Mouse (Mus musculus): ENCODE measurements around the gene Rer1. TPM values are rescaled to one million over a fixed set of nuclear protein-coding genes. Genes with fewer than 3 reads are reported as not detected.

Gene Rer1
- 10 to 100 TPM; 54.8 to 59.3 TPM for total RNA-seq (2021)
- long read RNA-seq, experiment 1, transcript Rer1-203 (8 exons, 1,803 nt): minor isoform, 16 of 147 reads
- long read RNA-seq, experiment 1, transcript Rer1-201 (7 exons, 1,596 nt): major isoform, 104 of 147 reads
- long read RNA-seq, experiment 1, partial matches to known transcripts: 18 of 147 reads
- long read RNA-seq, experiment 1, other reads (novel, unspliced or antisense): 9 of 147 reads
- long read RNA-seq, experiment 2, transcript Rer1-203 (8 exons, 1,803 nt): minor isoform, 22 of 131 reads
- long read RNA-seq, experiment 2, transcript Rer1-201 (7 exons, 1,596 nt): major isoform, 80 of 131 reads
- long read RNA-seq, experiment 2, partial matches to known transcripts: 22 of 131 reads
- long read RNA-seq, experiment 2, other reads (novel, unspliced or antisense): 7 of 131 reads

DNA sequence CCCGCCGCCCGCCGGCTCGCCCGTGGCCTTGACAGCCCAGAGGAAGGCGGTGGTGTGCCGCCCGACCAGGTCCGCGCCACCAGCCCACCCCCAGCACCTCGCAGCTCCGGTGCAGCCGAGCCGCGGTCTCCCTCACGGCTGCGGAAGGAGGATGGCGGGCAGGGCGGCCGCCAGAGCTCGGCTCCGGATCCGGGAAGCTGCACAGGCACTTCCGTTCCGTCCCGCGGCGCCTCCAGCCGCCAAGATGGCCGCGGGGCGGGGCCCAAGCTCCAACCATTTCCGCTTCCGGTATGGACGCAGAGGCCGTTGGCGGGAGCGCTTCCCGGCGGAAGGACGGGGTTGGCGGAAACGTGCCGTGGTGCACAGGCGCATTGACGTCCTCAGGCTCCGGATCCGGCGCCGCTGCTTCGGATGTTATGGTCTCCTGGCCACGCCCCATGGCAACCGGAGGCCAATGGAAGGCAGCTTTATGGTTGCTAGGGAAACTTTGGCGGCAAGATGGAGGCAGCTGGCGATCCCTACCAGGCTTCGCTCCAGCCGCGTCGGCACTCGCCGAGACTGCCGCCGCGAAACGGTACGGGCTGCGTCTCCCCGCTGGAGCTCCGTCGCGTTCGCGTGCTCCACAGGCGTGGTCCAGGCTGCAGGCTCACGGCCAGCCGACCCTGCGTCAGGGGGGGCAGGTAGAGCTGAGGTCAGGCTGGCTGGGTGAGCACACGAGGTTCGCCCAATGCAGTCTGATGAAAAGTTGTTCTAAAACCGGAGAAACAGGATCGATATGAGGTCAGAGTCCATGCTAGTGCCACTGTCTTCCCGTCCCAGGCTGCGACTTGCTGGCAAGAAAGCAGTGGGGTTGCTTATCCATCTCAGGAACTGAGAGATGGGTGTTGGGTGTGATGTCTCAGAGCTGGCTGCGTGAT is at the start of gene Rer1, which contains the start of gene Morn1:
Gene Rer1, minus strand, starts transcription at position 275 of the 917 bp plus-strand sequence.
Gene Morn1, plus strand, starts transcription at position 470 of the 917 bp plus-strand sequence.
- Histone ChIP-seq H3K4me3 (peak within 1 kb of the TSS; percentile 93), H3K27ac (peak within 1 kb of the TSS; percentile 95)
- no peak for TF ChIP-seq CTCF (IDR thresholded peaks at IDR 0.05)
- DNase-seq: peak; percentile 100
- intact Hi-C loops (cut with DNase I): no loop called here

DNA sequence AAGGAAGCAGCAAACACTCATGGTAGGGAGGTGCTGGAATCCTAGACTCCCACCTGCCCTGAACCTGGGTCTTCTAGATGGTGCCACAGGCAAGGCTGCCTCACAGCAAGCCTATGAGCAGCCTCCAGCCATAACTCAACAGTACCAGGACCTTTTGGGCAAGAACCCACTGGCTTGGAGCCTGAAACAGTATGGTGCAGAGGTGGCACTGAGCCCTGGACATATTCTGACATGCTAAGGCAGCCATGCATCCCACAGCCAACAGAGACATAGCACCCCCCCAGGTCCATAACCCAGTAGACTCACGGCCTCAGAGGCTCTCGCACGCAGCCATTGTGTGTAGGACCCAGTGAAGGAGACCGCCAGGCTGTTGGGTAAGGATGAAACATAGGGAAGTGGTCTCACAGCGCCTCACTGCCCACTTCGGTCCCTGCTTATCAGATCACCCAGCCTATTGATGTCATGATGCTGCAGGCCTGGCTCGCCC is 48.5 kb upstream of the Rer1 start:
- TF ChIP-seq CTCF (IDR thresholded peaks at IDR 0.05): no peak
- intact Hi-C loops (cut with DNase I): no loop called here
- peak overlapping the region; percentile 71 for H3K27ac ChIP-seq
- no peak overlapping the region for H3K4me3 ChIP-seq
- no peak for DNase-seq

DNA sequence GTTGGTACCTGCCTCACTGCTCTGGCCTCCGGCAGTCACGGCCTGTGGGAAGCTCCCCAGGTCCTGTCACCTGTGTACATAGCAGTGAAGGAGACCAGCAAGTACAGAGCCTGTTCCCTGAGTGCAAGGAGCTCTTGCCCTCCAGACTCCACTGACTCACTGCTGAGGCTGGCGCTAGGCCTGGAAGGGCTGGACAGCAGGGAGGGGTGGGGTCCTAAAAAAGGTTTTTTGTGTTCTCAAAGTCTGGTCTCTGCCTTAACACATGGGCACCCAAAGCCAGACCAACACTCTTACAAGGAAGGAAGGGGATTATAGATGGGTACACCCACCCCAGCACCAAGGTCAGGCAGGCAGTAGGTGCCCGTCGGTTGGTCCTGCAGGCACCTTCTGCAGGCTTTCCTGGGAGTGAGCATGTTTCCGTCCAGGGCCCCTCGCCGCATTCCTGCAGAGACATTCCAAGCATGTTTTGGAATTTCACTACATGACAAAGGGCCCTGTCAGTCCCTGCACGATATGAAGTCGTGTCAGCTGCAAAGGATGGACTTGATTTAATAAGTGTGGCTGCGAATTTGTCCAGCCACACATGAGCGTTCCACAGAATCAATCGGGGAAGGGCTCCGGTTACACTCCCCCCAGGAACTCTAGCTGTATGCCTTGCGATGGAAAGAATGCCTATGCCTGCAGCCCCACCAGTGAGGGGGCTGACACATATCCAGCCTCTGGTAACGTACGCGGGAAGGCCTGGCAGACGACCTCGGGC is 47.7 kb upstream of the Rer1 start:
- intact Hi-C loops (cut with DNase I): no loop called here
- TF ChIP-seq CTCF (IDR thresholded peaks at IDR 0.05): no peak
- peak; percentile 70 for DNase-seq
- peak overlapping the region; percentile 71 for H3K27ac ChIP-seq
- no peak overlapping the region for H3K4me3 ChIP-seq

DNA sequence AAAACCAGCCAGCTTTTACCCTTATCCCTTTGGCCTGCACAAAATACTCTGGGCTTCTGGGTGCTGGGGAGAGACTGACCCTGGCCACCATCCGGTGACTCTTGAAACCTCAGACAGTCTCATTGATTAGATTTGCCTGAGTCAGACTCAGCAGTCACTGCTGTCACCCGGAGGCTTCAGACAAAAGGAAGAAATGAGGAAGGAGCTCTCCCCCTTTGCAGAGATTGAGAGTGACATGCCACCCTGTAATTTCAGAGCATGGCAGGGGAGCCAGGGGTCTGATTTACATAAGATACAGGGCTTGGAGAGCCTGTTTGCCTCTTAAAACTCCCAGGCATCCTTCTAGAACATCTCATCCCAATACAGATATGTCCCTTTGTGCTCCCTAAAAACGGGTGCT is 47.0 kb upstream of the Rer1 start:
- Histone ChIP-seq H3K27ac (peak overlapping the region; percentile 71), H3K4me3 (no peak overlapping the region)
- TF ChIP-seq CTCF (IDR thresholded peaks at IDR 0.05): no peak
- intact Hi-C loops (cut with DNase I): no loop called here
- DNase-seq: no peak

DNA sequence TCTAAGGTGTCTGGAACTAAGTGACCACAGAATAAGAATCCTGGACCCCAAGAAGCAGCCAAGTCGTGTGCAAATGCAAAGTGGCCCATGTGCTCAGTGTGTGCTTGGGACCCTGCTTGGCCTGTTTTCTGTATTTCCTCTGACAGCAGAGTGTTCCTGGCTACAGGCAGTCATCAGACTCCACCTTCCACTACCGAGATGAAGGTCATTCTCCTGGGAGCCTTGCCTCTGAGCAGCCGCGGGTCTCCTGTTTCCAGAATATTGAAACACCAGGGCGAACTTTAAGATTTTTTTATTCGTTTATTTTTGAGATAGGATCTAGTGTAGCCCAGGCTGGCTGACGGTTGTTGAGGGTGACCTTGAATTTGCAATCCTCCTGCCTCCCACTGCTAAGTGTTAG is 44.4 kb upstream of the Rer1 start:
- no peak for DNase-seq
- peak overlapping the region; percentile 91 for H3K27ac ChIP-seq
- no peak for TF ChIP-seq CTCF (IDR thresholded peaks at IDR 0.05)
- no peak overlapping the region; the same call in 1 of the 2 replicates for H3K4me3 ChIP-seq
- intact Hi-C loops (cut with DNase I): no loop called here

DNA sequence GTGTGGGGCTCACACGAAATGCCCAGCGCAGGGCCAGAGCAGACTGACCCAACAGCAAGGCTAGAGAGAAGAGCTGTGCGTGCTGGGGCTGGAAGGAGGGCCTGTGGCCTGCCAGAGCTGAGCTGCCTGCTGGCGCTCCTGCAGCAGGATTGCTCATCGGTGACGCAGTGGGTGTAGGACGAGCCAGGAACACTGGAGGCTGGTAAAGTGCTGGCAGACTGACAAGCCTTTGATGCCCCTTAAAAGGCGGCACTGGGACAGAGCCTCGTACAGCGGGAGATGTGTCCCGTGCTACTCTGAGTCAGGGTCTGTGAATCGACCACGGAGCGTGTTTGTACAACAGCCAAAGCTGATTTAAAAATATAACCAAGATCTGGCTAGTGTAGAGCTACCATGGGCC is 43.8 kb upstream of the Rer1 start:
- Histone ChIP-seq H3K4me3 (peak overlapping the region; percentile 37), H3K27ac (peak overlapping the region; percentile 91)
- intact Hi-C loops (cut with DNase I): loop anchor here (2.0 kb wide), 1 partner anchor 119 kb away; the partner anchor contains the start of gene Faap20
- DNase-seq: peak; percentile 94
- TF ChIP-seq CTCF (IDR thresholded peaks at IDR 0.05): no peak

DNA sequence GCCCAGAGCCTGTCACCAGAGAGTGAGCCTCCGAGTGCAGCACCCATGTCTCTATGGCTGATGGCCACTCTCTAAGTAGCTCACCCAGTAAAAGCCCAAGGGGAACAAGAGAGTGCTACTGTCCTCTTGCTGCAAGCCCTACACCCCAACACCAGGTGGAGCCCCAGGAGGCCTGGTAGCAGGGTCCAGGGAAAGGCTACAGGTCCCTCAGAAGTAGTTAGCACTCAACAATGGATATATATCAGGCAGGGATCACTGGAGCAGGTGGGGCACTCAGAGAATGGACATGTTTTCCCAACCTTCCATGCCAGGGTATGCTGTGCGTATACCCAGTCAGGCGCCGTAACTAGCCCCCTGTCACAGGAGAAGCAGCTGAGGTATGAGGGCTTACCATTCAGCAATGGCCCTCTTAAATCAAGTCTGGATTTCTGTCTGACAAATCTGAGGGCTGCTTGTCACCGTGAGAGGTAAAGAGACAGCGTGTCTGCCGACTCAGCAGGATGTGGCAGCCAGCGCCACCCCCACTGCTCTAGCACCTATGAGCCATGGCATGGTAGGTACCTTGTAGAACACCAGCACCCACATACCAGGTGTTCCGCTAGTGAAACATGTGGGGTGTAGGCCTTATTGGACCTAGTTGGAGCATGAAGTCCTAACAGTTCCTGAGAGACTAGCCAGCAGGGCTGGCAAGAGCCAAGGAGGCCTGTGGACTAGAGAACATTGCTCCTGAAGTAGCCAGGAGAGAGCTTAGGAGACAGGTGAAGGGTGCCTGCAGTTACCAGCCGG is 43.1 kb upstream of the Rer1 start:
- Histone ChIP-seq H3K4me3 (peak overlapping the region; percentile 37), H3K27ac (peak overlapping the region; percentile 91)
- peak; percentile 82 for TF ChIP-seq CTCF (IDR thresholded peaks at IDR 0.05)
- intact Hi-C loops (cut with DNase I): loop anchor here (2.0 kb wide), 1 partner anchor 119 kb away; the partner anchor contains the start of gene Faap20
- DNase-seq: peak; percentile 77

DNA sequence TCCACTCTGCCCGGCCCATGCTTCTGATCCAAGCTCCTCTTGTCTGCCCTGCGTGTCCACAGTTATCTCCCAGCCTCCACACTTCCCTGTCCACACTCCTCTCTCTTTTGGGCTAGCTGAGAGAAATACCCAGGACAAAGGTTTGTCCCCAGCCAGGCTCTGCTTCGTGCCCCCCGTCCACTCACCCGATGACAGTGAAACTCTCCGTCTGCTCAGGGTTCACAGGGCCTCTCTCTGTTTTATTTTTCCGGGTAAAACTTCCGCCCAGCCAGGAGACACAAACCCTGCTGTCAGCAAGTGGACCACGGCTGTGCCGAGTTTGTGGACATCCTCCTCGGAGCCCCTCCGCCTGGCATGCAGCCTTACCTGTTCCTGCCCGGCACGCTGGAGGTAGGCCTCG is 42.2 kb upstream of the Rer1 start:
- DNase-seq: no peak
- peak overlapping the region; percentile 91 for H3K27ac ChIP-seq
- TF ChIP-seq CTCF (IDR thresholded peaks at IDR 0.05): no peak
- no peak overlapping the region for H3K4me3 ChIP-seq
- intact Hi-C loops (cut with DNase I): loop anchor here (2.0 kb wide), 1 partner anchor 120 kb away; the partner anchor contains the start of gene Faap20

DNA sequence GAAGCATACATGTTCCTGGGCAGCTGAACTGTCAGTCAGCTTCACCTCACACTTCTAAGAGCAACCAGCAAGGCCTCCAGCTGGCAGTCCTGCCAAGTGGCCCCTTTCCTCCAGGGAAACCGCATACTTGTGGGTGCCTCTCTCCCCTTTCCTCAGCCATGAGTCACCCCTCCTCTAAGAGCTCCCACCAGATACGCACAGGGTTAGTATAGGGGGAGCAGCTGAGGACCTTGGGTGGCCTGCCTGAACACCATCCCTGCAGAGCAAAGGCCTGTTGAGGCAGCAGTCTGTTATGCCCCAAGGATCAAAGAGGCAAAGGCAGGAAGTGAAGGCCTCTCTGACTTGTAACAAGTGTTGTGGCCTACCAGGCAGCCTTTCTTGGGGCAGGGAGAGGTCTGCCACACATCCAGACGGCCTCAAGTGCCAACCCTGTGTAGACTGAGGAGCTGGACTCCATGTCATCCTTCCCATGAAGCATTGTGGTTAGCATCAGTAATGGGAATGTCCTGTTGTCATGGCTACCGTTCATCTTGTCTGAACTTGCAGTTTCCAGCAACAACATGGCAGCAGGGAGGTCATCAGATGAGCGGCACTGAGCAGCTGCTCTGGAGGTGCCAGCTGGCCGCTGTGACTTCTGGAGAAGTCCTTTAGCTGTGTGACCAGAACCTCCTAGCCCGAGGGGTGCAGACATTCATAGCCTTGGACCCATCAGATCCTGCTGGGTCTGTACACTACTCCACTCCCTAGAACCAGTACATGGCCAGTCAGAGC is 40.6 kb upstream of the Rer1 start:
- intact Hi-C loops (cut with DNase I): no loop called here
- TF ChIP-seq CTCF (IDR thresholded peaks at IDR 0.05): no peak
- no peak overlapping the region for H3K27ac ChIP-seq
- no peak overlapping the region for H3K4me3 ChIP-seq
- no peak for DNase-seq

DNA sequence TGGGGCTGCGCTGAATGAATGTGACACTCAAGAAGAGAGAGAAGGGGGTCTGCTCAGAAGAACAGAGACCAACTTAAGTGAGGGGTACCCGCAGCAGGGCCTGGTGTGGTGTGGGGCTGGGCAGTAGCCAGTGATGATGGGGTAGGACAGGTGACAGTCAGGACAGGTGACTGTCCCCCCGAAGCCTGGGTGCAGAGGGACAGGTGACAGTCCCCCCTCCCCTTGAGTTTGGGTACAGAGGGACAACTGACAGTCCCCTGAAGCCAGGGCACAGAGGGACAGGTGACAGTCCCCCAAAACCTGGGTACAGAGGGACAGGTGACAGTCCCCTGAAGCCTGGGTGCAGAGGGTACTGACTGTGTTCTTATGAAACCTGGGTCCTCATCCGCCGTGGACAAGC is 40.0 kb upstream of the Rer1 start:
- no peak overlapping the region for H3K27ac ChIP-seq
- no peak for DNase-seq
- intact Hi-C loops (cut with DNase I): no loop called here
- TF ChIP-seq CTCF (IDR thresholded peaks at IDR 0.05): no peak
- H3K4me3 ChIP-seq: no peak overlapping the region

DNA sequence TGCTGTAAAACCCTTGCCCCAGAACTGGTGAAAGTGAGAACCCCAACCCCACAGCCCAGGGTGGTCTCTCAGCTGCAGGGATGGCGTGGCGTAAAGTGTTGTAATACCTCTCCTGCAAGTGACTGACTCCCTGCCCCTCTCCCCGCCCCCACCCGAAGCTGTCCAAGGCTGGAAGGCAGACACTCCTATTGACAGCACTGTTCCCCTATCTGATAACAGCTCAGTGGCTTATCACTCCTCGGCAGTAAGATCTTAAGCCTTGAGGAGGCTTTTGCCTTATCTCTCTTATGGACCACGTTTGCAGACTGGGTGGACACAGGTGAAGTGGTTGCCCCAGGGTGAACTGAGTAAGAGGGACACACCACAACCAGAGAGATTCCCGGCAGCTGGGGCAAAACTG is 39.1 kb upstream of the Rer1 start:
- no peak for TF ChIP-seq CTCF (IDR thresholded peaks at IDR 0.05)
- no peak for DNase-seq
- intact Hi-C loops (cut with DNase I): no loop called here
- Histone ChIP-seq H3K27ac (no peak overlapping the region), H3K4me3 (no peak overlapping the region)

Measured in gastrocnemius, adult 2 months (tissue).